Mouse (Mus musculus): ENCODE results near the gene Trak1. TPM values are rescaled to one million over a fixed set of nuclear protein-coding genes. Genes with fewer than 3 reads are reported as not detected.
A peak's percentile ranks its signal among the peaks of the same experiment; 100 is the strongest.

Trak1 gene
- polyA plus RNA-seq, 1 experiment from 2014 or later: 20.8 TPM

DNA sequence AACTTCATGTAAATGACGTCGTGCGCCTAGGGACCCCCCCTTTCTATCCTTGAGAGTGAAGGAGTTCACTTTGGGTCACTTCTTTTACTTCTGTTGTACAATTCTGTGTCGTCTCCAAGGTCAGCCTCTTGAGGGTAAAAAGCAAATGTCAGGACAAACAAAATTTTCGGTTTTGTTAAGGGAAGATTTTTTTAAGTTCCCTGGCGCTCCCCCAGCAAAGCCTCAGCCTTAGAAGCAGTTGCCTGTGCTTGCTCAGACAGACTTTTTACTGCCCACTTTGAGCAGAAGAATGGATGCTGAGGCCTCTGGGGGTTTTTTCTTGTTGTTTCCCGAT lies 730 bp downstream of the Trak1 start:
- H3K27me3 ChIP-seq (ENCODE audit: insufficient read depth, low read length): no peaks in the 10 kb centered on the region
- H3K9me3 ChIP-seq (ENCODE audit: low read depth, low read length): no peaks in the 10 kb centered on the region
- peak overlapping the region; percentile 93 for H3K4me2 ChIP-seq
- peak; percentile 48 for DNase-seq
- peak overlapping the region; percentile 89 for H3K9ac ChIP-seq
- peaks cover 16% of the 10 kb centered on the region for H3K4me1 ChIP-seq (ENCODE audit: insufficient read depth)
- peak overlapping the region; percentile 83 for H3K4me3 ChIP-seq (ENCODE audit: low read depth, low read length)
- H3K36me3 ChIP-seq (ENCODE audit: insufficient read depth): no peaks in the 10 kb centered on the region
- H3K27ac ChIP-seq (ENCODE audit: low read depth): peak overlapping the region; percentile 42
- no peak for TF ChIP-seq CTCF (IDR thresholded peaks at IDR 0.05; ENCODE audit: low read depth)
- WGBS: 2% methylated on average over 7 of the region's 7 CpGs
- no peak for ATAC-seq (ENCODE audit: insufficient read depth)

GRCm38 (mm10) chr9:121298411-121299091 lies 1.2 kb downstream of the Trak1 start:
- no peak for DNase-seq

GRCm38 (mm10) chr9:121299223-121299755 lies 2.0 kb downstream of the Trak1 start:
- Histone ChIP-seq H3K9me3 (ENCODE audit: low read depth, low read length) (no peaks in the 10 kb centered on the region), H3K36me3 (ENCODE audit: insufficient read depth) (no peaks in the 10 kb centered on the region), H3K4me3 (ENCODE audit: low read depth, low read length) (peak overlapping the region; percentile 83; the same call in 1 of the 2 replicates), H3K27ac (ENCODE audit: low read depth) (no peak overlapping the region), H3K4me1 (ENCODE audit: insufficient read depth) (peaks cover 16% of the 10 kb centered on the region), H3K9ac (no peak overlapping the region; the same call in 1 of the 2 replicates), H3K27me3 (ENCODE audit: insufficient read depth, low read length) (no peaks in the 10 kb centered on the region), H3K4me2 (peak overlapping the region; percentile 93)
- ATAC-seq (ENCODE audit: insufficient read depth): no peak
- 65% methylated on average over 9 of the region's 9 CpGs for WGBS
- no peak for DNase-seq
- TF ChIP-seq CTCF (IDR thresholded peaks at IDR 0.05; ENCODE audit: low read depth): no peak

More at GRCm38 (mm10) chr9:121298411-121299091, 1.2 kb downstream of the Trak1 start:
- ATAC-seq (ENCODE audit: insufficient read depth): no peak
- Histone ChIP-seq H3K9ac (peak overlapping the region; percentile 89), H3K4me2 (peak overlapping the region; percentile 93), H3K4me1 (ENCODE audit: insufficient read depth) (peaks cover 16% of the 10 kb centered on the region), H3K9me3 (ENCODE audit: low read depth, low read length) (no peaks in the 10 kb centered on the region), H3K27me3 (ENCODE audit: insufficient read depth, low read length) (no peaks in the 10 kb centered on the region), H3K36me3 (ENCODE audit: insufficient read depth) (no peaks in the 10 kb centered on the region), H3K4me3 (ENCODE audit: low read depth, low read length) (peak overlapping the region; percentile 83), H3K27ac (ENCODE audit: low read depth) (no peak overlapping the region; the same call in 1 of the 2 replicates)
- no peak for TF ChIP-seq CTCF (IDR thresholded peaks at IDR 0.05; ENCODE audit: low read depth)
- WGBS: 31% methylated on average over 15 of the region's 15 CpGs

GRCm38 (mm10) chr9:121299976-121300570 lies 2.8 kb downstream of the Trak1 start:
- Histone ChIP-seq H3K27me3 (ENCODE audit: insufficient read depth, low read length) (no peaks in the 10 kb centered on the region), H3K36me3 (ENCODE audit: insufficient read depth) (no peaks in the 10 kb centered on the region), H3K27ac (ENCODE audit: low read depth) (no peak overlapping the region), H3K4me3 (ENCODE audit: low read depth, low read length) (no peak overlapping the region), H3K9ac (no peak overlapping the region), H3K9me3 (ENCODE audit: low read depth, low read length) (no peaks in the 10 kb centered on the region), H3K4me2 (peak overlapping the region; percentile 93), H3K4me1 (ENCODE audit: insufficient read depth) (peaks cover 16% of the 10 kb centered on the region)
- TF ChIP-seq CTCF (IDR thresholded peaks at IDR 0.05; ENCODE audit: low read depth): no peak
- WGBS: 57% methylated on average over 19 of the region's 19 CpGs
- ATAC-seq (ENCODE audit: insufficient read depth) (no peak), DNase-seq (no peak)

- no peak overlapping the region for H3K4me2 ChIP-seq
- H3K27ac ChIP-seq (ENCODE audit: low read depth): peak overlapping the region; percentile 20; the same call in 1 of the 2 replicates
- H3K36me3 ChIP-seq (ENCODE audit: insufficient read depth): no peaks in the 10 kb centered on the region
- no peak overlapping the region for H3K9ac ChIP-seq
- H3K27me3 ChIP-seq (ENCODE audit: insufficient read depth, low read length): no peaks in the 10 kb centered on the region
- no peak for TF ChIP-seq CTCF (IDR thresholded peaks at IDR 0.05; ENCODE audit: low read depth)
- 70% methylated on average over 22 of the region's 22 CpGs for WGBS
- no peaks in the 10 kb centered on the region for H3K9me3 ChIP-seq (ENCODE audit: low read depth, low read length)
- H3K4me3 ChIP-seq (ENCODE audit: low read depth, low read length): no peak overlapping the region
- peaks cover 16% of the 10 kb centered on the region for H3K4me1 ChIP-seq (ENCODE audit: insufficient read depth)
- DNase-seq (no peak), ATAC-seq (ENCODE audit: insufficient read depth) (no peak)
These were observed 4.0 kb downstream of the Trak1 start for GRCm38 (mm10) chr9:121301041-121301920.

DNA sequence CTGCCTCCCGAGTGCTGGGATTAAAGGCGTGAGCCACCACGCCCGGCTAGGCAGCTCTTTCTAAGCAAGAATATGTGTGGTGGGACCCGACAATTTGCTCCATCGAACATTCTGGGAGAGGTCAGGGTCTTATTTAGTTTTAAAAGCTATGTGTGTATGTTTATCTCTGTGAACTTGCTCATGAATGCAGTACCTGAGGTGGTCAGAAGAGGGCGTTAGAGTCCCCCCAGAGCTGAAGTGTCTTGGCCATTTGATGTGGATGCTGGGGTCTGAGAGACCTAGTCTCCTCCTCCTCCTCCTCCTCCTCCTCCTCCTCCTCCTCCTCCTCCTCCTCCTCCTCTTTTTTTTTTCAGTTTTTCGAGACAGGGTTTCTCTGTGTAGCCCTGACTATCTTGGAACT lies 5.2 kb downstream of the Trak1 start:
- no peak for ATAC-seq (ENCODE audit: insufficient read depth)

More for the DNA sequence above, 5.2 kb downstream of the Trak1 start:
- 84% methylated on average over 7 of the region's 8 CpGs for WGBS
- Histone ChIP-seq H3K27ac (ENCODE audit: low read depth) (no peak overlapping the region), H3K9me3 (ENCODE audit: low read depth, low read length) (no peaks in the 10 kb centered on the region), H3K27me3 (ENCODE audit: insufficient read depth, low read length) (no peaks in the 10 kb centered on the region), H3K9ac (no peak overlapping the region), H3K4me3 (ENCODE audit: low read depth, low read length) (no peak overlapping the region), H3K4me1 (ENCODE audit: insufficient read depth) (peaks cover 16% of the 10 kb centered on the region), H3K4me2 (no peak overlapping the region), H3K36me3 (ENCODE audit: insufficient read depth) (no peaks in the 10 kb centered on the region)
- DNase-seq: no peak
- TF ChIP-seq CTCF (IDR thresholded peaks at IDR 0.05; ENCODE audit: low read depth): peak; percentile 45

Measured in lung, embryonic 14.5 days (tissue).